Mouse (Mus musculus) lung, postnatal 0 days (tissue): ENCODE results near the gene Cacna2d1.

Experiments
- CTCF ChIP-seq: IDR thresholded peaks from 2 replicates; pipeline ENCODE4 v1.5.1; 2016; ENCODE audit warnings: antibody characterized with exemption, mild to moderate bottlenecking
- EP300 ChIP-seq: IDR thresholded peaks from 2 replicates; pipeline ENCODE4 v1.6.1; 2016; ENCODE audit warnings: antibody characterized with exemption, mild to moderate bottlenecking, control low read depth

DNA sequence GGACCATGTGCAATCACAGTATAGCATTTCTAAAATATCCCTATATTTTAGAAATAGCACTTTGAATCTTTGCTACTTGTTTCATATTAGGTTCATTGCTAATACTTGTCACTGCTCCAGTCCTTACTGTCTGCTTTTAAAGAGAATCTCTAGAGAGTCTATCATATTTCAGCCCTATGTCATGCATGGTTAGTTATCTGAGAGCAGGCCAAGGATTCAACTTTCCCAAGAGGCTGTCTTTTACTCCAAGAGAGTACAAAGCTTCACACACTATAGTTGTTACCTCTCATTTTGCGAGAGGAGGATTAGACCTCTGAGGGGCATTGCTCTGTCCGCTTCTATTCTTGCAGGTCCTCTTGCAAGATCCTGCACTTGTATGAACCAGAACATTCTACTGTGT, 44.7 kb downstream of the Cacna2d1 start:
- TF ChIP-seq CTCF = no peak
- no peak for TF ChIP-seq EP300
